Mouse (Mus musculus): Measurements from ENCODE around the gene Stxbp6. TPM values are rescaled to one million over a fixed set of nuclear protein-coding genes. Genes with fewer than 3 reads are reported as not detected.

Stxbp6 gene
- polyA plus RNA-seq, 2 experiments, result 10.2 to 14.9 TPM

GRCm38 (mm10) chr12:45067686-45068085 is 6.8 kb downstream of the Stxbp6 start:
- no peaks in the 10 kb centered on the region for H3K9me3 ChIP-seq (ENCODE audit: control insufficient read depth, low read length)
- peak overlapping the region; percentile 32 for H3K4me2 ChIP-seq (replicated peaks; ENCODE audit: low read depth, low read length, severe bottlenecking)
- H3K27me3 ChIP-seq (ENCODE audit: control insufficient read depth, insufficient read depth, low read length), result no peaks in the 10 kb centered on the region
- H3K4me1 ChIP-seq (ENCODE audit: control insufficient read depth, insufficient read depth, low read length), result peaks cover 17% of the 10 kb centered on the region
- DNase-seq (ENCODE audit: low spot score) (no peak), ATAC-seq (ENCODE audit: low FRiP score, low read depth) (peak; percentile 13; the same call in 1 of the 2 replicates)
- no peak overlapping the region for H3K9ac ChIP-seq (ENCODE audit: low read depth, low read length, severe bottlenecking)
- H3K27ac ChIP-seq (replicated peaks; ENCODE audit: low read depth, low read length), result peak overlapping the region; percentile 48; the same call in 1 of the 2 replicates
- no peak for TF ChIP-seq POLR2A (IDR thresholded peaks at IDR 0.05; ENCODE audit: borderline replicate concordance, extremely low read depth, insufficient read depth, insufficient read length)
- no peak overlapping the region for H3K4me3 ChIP-seq (replicated peaks; ENCODE audit: low read length)
- no peaks in the 10 kb centered on the region for H3K36me3 ChIP-seq (ENCODE audit: control insufficient read depth, insufficient read depth, low read length)
- WGBS, result 4% methylated on average over 3 of the region's 3 CpGs

- Histone ChIP-seq H3K4me1 (ENCODE audit: control insufficient read depth, insufficient read depth, low read length) (peaks cover 17% of the 10 kb centered on the region), H3K9me3 (ENCODE audit: control insufficient read depth, low read length) (no peaks in the 10 kb centered on the region), H3K4me3 (replicated peaks; ENCODE audit: low read length) (no peak overlapping the region), H3K9ac (ENCODE audit: low read depth, low read length, severe bottlenecking) (no peak overlapping the region), H3K27ac (replicated peaks; ENCODE audit: low read depth, low read length) (peak overlapping the region; percentile 48; the same call in 1 of the 2 replicates), H3K36me3 (ENCODE audit: control insufficient read depth, insufficient read depth, low read length) (no peaks in the 10 kb centered on the region), H3K4me2 (replicated peaks; ENCODE audit: low read depth, low read length, severe bottlenecking) (peak overlapping the region; percentile 32), H3K27me3 (ENCODE audit: control insufficient read depth, insufficient read depth, low read length) (no peaks in the 10 kb centered on the region)
- TF ChIP-seq POLR2A (IDR thresholded peaks at IDR 0.05; ENCODE audit: borderline replicate concordance, extremely low read depth, insufficient read depth, insufficient read length), result no peak
- peak; percentile 70 for ATAC-seq (ENCODE audit: low FRiP score, low read depth)
- WGBS, result 18% methylated on average over 11 of the region's 11 CpGs
- peak; percentile 42 for DNase-seq (ENCODE audit: low spot score)
Measured at GRCm38 (mm10) chr12:45067047-45067685, 7.3 kb downstream of the Stxbp6 start.

GRCm38 (mm10) chr12:45063606-45064005 is 10.9 kb downstream of the Stxbp6 start:
- H3K27ac ChIP-seq (replicated peaks; ENCODE audit: low read depth, low read length), result no peak overlapping the region
- ATAC-seq (ENCODE audit: low FRiP score, low read depth), result no peak
- no peak for DNase-seq (ENCODE audit: low spot score)
- H3K27me3 ChIP-seq (ENCODE audit: control insufficient read depth, insufficient read depth, low read length), result no peaks in the 10 kb centered on the region
- H3K4me3 ChIP-seq (replicated peaks; ENCODE audit: low read length), result no peak overlapping the region
- H3K9ac ChIP-seq (ENCODE audit: low read depth, low read length, severe bottlenecking), result no peak overlapping the region
- no peak for TF ChIP-seq POLR2A (IDR thresholded peaks at IDR 0.05; ENCODE audit: borderline replicate concordance, extremely low read depth, insufficient read depth, insufficient read length)
- no peak overlapping the region for H3K4me2 ChIP-seq (replicated peaks; ENCODE audit: low read depth, low read length, severe bottlenecking)
- 64% methylated on average over 5 of the region's 5 CpGs for WGBS
- no peaks in the 10 kb centered on the region for H3K9me3 ChIP-seq (ENCODE audit: control insufficient read depth, low read length)
- H3K36me3 ChIP-seq (ENCODE audit: control insufficient read depth, insufficient read depth, low read length), result no peaks in the 10 kb centered on the region
- peaks cover 17% of the 10 kb centered on the region for H3K4me1 ChIP-seq (ENCODE audit: control insufficient read depth, insufficient read depth, low read length)

- Histone ChIP-seq H3K9ac (ENCODE audit: low read depth, low read length, severe bottlenecking) (no peak overlapping the region), H3K4me2 (replicated peaks; ENCODE audit: low read depth, low read length, severe bottlenecking) (no peak overlapping the region), H3K9me3 (ENCODE audit: control insufficient read depth, low read length) (no peaks in the 10 kb centered on the region), H3K4me3 (replicated peaks; ENCODE audit: low read length) (no peak overlapping the region), H3K4me1 (ENCODE audit: control insufficient read depth, insufficient read depth, low read length) (no peaks in the 10 kb centered on the region), H3K27me3 (ENCODE audit: control insufficient read depth, insufficient read depth, low read length) (no peaks in the 10 kb centered on the region), H3K36me3 (ENCODE audit: control insufficient read depth, insufficient read depth, low read length) (no peaks in the 10 kb centered on the region), H3K27ac (replicated peaks; ENCODE audit: low read depth, low read length) (no peak overlapping the region)
- 69% methylated on average over 5 of the region's 5 CpGs for WGBS
- TF ChIP-seq POLR2A (IDR thresholded peaks at IDR 0.05; ENCODE audit: borderline replicate concordance, extremely low read depth, insufficient read depth, insufficient read length), result no peak
- DNase-seq (ENCODE audit: low spot score) (no peak), ATAC-seq (ENCODE audit: low FRiP score, low read depth) (no peak)
Measured at GRCm38 (mm10) chr12:45061336-45061735, 13.2 kb downstream of the Stxbp6 start.

GRCm38 (mm10) chr12:45060804-45061203 is 13.7 kb downstream of the Stxbp6 start:
- no peaks in the 10 kb centered on the region for H3K4me1 ChIP-seq (ENCODE audit: control insufficient read depth, insufficient read depth, low read length)
- H3K4me2 ChIP-seq (replicated peaks; ENCODE audit: low read depth, low read length, severe bottlenecking), result no peak overlapping the region
- no peak overlapping the region for H3K27ac ChIP-seq (replicated peaks; ENCODE audit: low read depth, low read length)
- TF ChIP-seq POLR2A (IDR thresholded peaks at IDR 0.05; ENCODE audit: borderline replicate concordance, extremely low read depth, insufficient read depth, insufficient read length), result no peak
- DNase-seq (ENCODE audit: low spot score) (no peak), ATAC-seq (ENCODE audit: low FRiP score, low read depth) (no peak)
- 79% methylated on average over 6 of the region's 6 CpGs for WGBS
- no peaks in the 10 kb centered on the region for H3K36me3 ChIP-seq (ENCODE audit: control insufficient read depth, insufficient read depth, low read length)
- no peak overlapping the region for H3K9ac ChIP-seq (ENCODE audit: low read depth, low read length, severe bottlenecking)
- H3K4me3 ChIP-seq (replicated peaks; ENCODE audit: low read length), result no peak overlapping the region
- H3K27me3 ChIP-seq (ENCODE audit: control insufficient read depth, insufficient read depth, low read length), result no peaks in the 10 kb centered on the region
- H3K9me3 ChIP-seq (ENCODE audit: control insufficient read depth, low read length), result no peaks in the 10 kb centered on the region

Measured in limb, embryonic 14.5 days (tissue).